Mouse (Mus musculus) MEL (cell line): ENCODE data around the gene Foxn3. TPM values are rescaled to one million over a fixed set of nuclear protein-coding genes. Genes with fewer than 3 reads are reported as not detected.

Experiments
- DNase-seq: peaks from one replicate; pipeline ENCODE4 v3.0.0; 2011; ENCODE audit warnings: low read depth, low spot score
- H3K27ac ChIP-seq: 2 replicates; pipeline ENCODE4 v1.5.1; 2012; ENCODE audit warnings: low read depth, mild to moderate bottlenecking, control low read depth, low read length, moderate library complexity; ENCODE audit not compliant: control insufficient read depth
- H3K27me3 ChIP-seq, 2 experiments: fragments of 150-350 bp in 1 of 2; sonication (generic) in 1 of 2; 2 replicates each; pipeline ENCODE4 v1.6.1; 2012; ENCODE audit warnings: low read length in 2 of 2, mild to moderate bottlenecking in 2 of 2, improper control_type of control experiment in 1 of 2, moderate library complexity in 1 of 2; ENCODE audit not compliant: insufficient read depth in 2 of 2, control insufficient read depth in 1 of 2
- H3K36me3 ChIP-seq, 2 experiments: 2 replicates each; pipeline ENCODE4 v1.6.1; 2012 to 2014; ENCODE audit warnings: low read length in 2 of 2, improper control_type of control experiment in 1 of 2, inconsistent platforms in 1 of 2, mild to moderate bottlenecking in 1 of 2; ENCODE audit not compliant: insufficient read depth in 2 of 2, control insufficient read depth in 1 of 2
- H3K4me1 ChIP-seq, 2 experiments: fragments of 150-350 bp in 1 of 2; sonication (generic) in 1 of 2; 2 replicates each; pipeline ENCODE4 v1.6.1; 2012; ENCODE audit warnings: low read length in 2 of 2, improper control_type of control experiment in 1 of 2, mild to moderate bottlenecking in 1 of 2; ENCODE audit not compliant: insufficient read depth in 2 of 2, control insufficient read depth in 1 of 2
- H3K4me3 ChIP-seq, 2 experiments: fragments of 150-350 bp in 1 of 2; sonication (generic) in 1 of 2; 2 replicates each; pipeline ENCODE4 v1.5.1; 2012; ENCODE audit warnings: low read depth in 2 of 2, low read length in 2 of 2, mild to moderate bottlenecking in 2 of 2, moderate library complexity in 2 of 2, control low read depth in 1 of 2, improper control_type of control experiment in 1 of 2; ENCODE audit not compliant: control insufficient read depth in 1 of 2, insufficient read depth in 1 of 2
- H3K79me2 ChIP-seq: 2 replicates; pipeline ENCODE4 v1.6.1; 2012; ENCODE audit warnings: mild to moderate bottlenecking, low read length, moderate library complexity; ENCODE audit not compliant: control insufficient read depth, poor library complexity, insufficient read depth
- H3K9ac ChIP-seq: 2 replicates; pipeline ENCODE4 v1.6.1; 2012; ENCODE audit warnings: low read depth, mild to moderate bottlenecking, control low read depth, low read length, moderate library complexity; ENCODE audit not compliant: control insufficient read depth, poor library complexity, severe bottlenecking
- H3K9me3 ChIP-seq: fragments of 150-350 bp; sonication (generic); replicated peaks from 2 replicates; pipeline ENCODE4 v1.6.1; 2012; ENCODE audit warnings: mild to moderate bottlenecking, low read length, improper control_type of control experiment, moderate library complexity; ENCODE audit not compliant: insufficient read depth
- CTCF ChIP-seq, 3 experiments: IDR thresholded peaks in 2 of 3; conservative IDR thresholded peaks in 1 of 3; 2 replicates each; pipeline ENCODE4 v1.5.1; 2011 to 2012; ENCODE audit warnings: low read length in 3 of 3, low read depth in 2 of 3, mild to moderate bottlenecking in 2 of 3, improper control_type of control experiment in 1 of 3, inconsistent platforms in 1 of 3, mixed read lengths in 1 of 3, moderate library complexity in 1 of 3; ENCODE audit not compliant: control insufficient read depth in 1 of 3, insufficient read depth in 1 of 3, poor library complexity in 1 of 3, severe bottlenecking in 1 of 3
- E2F4 ChIP-seq: IDR thresholded peaks from 2 replicates; pipeline ENCODE4 v1.6.1; 2011; ENCODE audit warnings: low read depth, low read length, improper control_type of control experiment, borderline replicate concordance
- ELF1 ChIP-seq: IDR thresholded peaks from 2 replicates; pipeline ENCODE4 v1.6.1; 2014; ENCODE audit warnings: low read depth, mild to moderate bottlenecking, inconsistent platforms, low read length, improper control_type of control experiment, moderate library complexity
- ETS1 ChIP-seq: IDR thresholded peaks from 2 replicates; pipeline ENCODE4 v1.6.1; 2012; ENCODE audit warnings: low read depth, mild to moderate bottlenecking, inconsistent platforms, low read length, improper control_type of control experiment, moderate library complexity
- GATA1 ChIP-seq: IDR thresholded peaks from 2 replicates; pipeline ENCODE4 v1.6.1; 2011; ENCODE audit warnings: low read depth, low read length, improper control_type of control experiment
- HCFC1 ChIP-seq: IDR thresholded peaks from 2 replicates; pipeline ENCODE4 v1.6.1; 2012; ENCODE audit warnings: low read depth, mild to moderate bottlenecking, inconsistent platforms, low read length, improper control_type of control experiment, moderate library complexity
- JUND ChIP-seq: IDR thresholded peaks from 2 replicates; pipeline ENCODE4 v1.6.1; 2011; ENCODE audit warnings: low read depth, mild to moderate bottlenecking, improper control_type of control experiment, low read length
- MAX ChIP-seq: IDR thresholded peaks from 2 replicates; pipeline ENCODE4 v1.6.1; 2011; ENCODE audit warnings: low read length, improper control_type of control experiment
- MEF2A ChIP-seq: IDR thresholded peaks from 2 replicates; pipeline ENCODE4 v1.6.1; 2014; ENCODE audit warnings: low read depth, mild to moderate bottlenecking, inconsistent platforms, low read length, improper control_type of control experiment; ENCODE audit not compliant: poor library complexity, insufficient replicate concordance, severe bottlenecking; ENCODE audit errors: extremely low read depth
- NRF1 ChIP-seq: IDR thresholded peaks from 2 replicates; pipeline ENCODE4 v1.6.1; 2014; ENCODE audit warnings: low read depth, mild to moderate bottlenecking, inconsistent platforms, low read length, improper control_type of control experiment, moderate library complexity; ENCODE audit not compliant: poor library complexity, insufficient read depth, severe bottlenecking
- POLR2AphosphoS2 ChIP-seq: IDR thresholded peaks from 2 replicates; pipeline ENCODE4 v1.6.1; 2011; ENCODE audit warnings: low read length, improper control_type of control experiment
- POLR2AphosphoS5 ChIP-seq: IDR thresholded peaks from 2 replicates; pipeline ENCODE4 v1.6.1; 2012; ENCODE audit warnings: low read depth, borderline replicate concordance, mild to moderate bottlenecking, inconsistent platforms, low read length, moderate library complexity, mixed read lengths
- RAD21 ChIP-seq: IDR thresholded peaks from 2 replicates; pipeline ENCODE4 v1.6.1; 2011; ENCODE audit warnings: mild to moderate bottlenecking, low read depth, low read length, improper control_type of control experiment
- SIN3A ChIP-seq: IDR thresholded peaks from 2 replicates; pipeline ENCODE4 v1.6.1; 2012; ENCODE audit warnings: low read length, improper control_type of control experiment, inconsistent platforms
- TAL1 ChIP-seq: IDR thresholded peaks from 2 replicates; pipeline ENCODE4 v1.6.1; 2012; ENCODE audit warnings: mild to moderate bottlenecking, inconsistent platforms, low read length, moderate library complexity, mixed read lengths
- TBP ChIP-seq: IDR thresholded peaks from 2 replicates; pipeline ENCODE4 v1.8.0; 2011; ENCODE audit warnings: low read depth, low read length, improper control_type of control experiment
- UBTF ChIP-seq: IDR thresholded peaks from 2 replicates; pipeline ENCODE4 v1.6.1; 2012; ENCODE audit warnings: low read depth, mild to moderate bottlenecking, inconsistent platforms, low read length, improper control_type of control experiment, moderate library complexity, borderline replicate concordance; ENCODE audit not compliant: insufficient read depth
- USF2 ChIP-seq, 2 experiments: IDR thresholded peaks; 2 replicates each; pipeline ENCODE4 v1.6.1; 2011 to 2012; ENCODE audit warnings: improper control_type of control experiment in 2 of 2, low read length in 2 of 2, borderline replicate concordance in 1 of 2, inconsistent platforms in 1 of 2, low read depth in 1 of 2, mild to moderate bottlenecking in 1 of 2; ENCODE audit not compliant: insufficient read depth in 1 of 2
- ZMIZ1 ChIP-seq: IDR thresholded peaks from 2 replicates; pipeline ENCODE4 v1.6.1; 2012; ENCODE audit warnings: low read depth, mild to moderate bottlenecking, inconsistent platforms, low read length, improper control_type of control experiment, moderate library complexity
- polyA plus RNA-seq, 2 experiments: library from polyadenylated mRNA; stranded (reverse) in 1 of 2; unstranded in 1 of 2; fragments of >175 nt in 1 of 2; fragments of >200 nt in 1 of 2; gene quantifications; 2 replicates each; pipeline versions ENCODE4 v1.2.1 to v1.2.4; 2012; ENCODE audit warnings: low replicate concordance in 2 of 2, low read depth in 1 of 2; ENCODE audit not compliant: insufficient read length in 2 of 2, insufficient read depth in 1 of 2, missing spikeins in 1 of 2
- total RNA-seq: library from RNA; depleted of rRNA; stranded (reverse); fragments of 300-350 nt; gene quantifications from 2 replicates; pipeline ENCODE4 v1.2.3, GENCODE M21; 2012

Gene Foxn3
- total and polyA plus RNA-seq, 3 experiments = 15.5 to 22.8 TPM; not detected in 1

- no peak for DNase-seq
- Histone ChIP-seq H3K27me3 (no peaks in the 10 kb centered on the region), H3K79me2 (peaks cover 10% of the 10 kb centered on the region; the same call in 1 of the 2 replicates), H3K4me3 (no peak overlapping the region), H3K9ac (no peak overlapping the region), H3K9me3 (no peaks in the 10 kb centered on the region), H3K4me1 (peaks cover 0 to 10% of the 10 kb centered on the region in 2 experiments; a peak in 3 of 4 replicates), H3K27ac (no peak overlapping the region), H3K36me3 (peaks cover 0 to 9% of the 10 kb centered on the region in 2 experiments; a peak in 3 of 4 replicates)
- no peak for TF ChIP-seq ZMIZ1
- no peak for TF ChIP-seq UBTF
- no peak for TF ChIP-seq ELF1
- no peak for TF ChIP-seq CTCF (IDR thresholded peaks at IDR 0.05 in 2 of 3, conservative IDR thresholded peaks at IDR 0.05 in 1 of 3; ENCODE audit: control insufficient read depth in 1 of 3, insufficient read depth in 1 of 3, low read depth in 2 of 3, low read length in 3 of 3, poor library complexity in 1 of 3, severe bottlenecking in 1 of 3)
- TF ChIP-seq GATA1 = no peak
- TF ChIP-seq HCFC1 = no peak
- TF ChIP-seq SIN3A = no peak
- no peak for TF ChIP-seq TBP
- TF ChIP-seq NRF1 = no peak
- no peak for TF ChIP-seq USF2 (IDR thresholded peaks at IDR 0.05; ENCODE audit: borderline replicate concordance in 1 of 2, insufficient read depth in 1 of 2, low read depth in 1 of 2, low read length in 2 of 2)
- TF ChIP-seq POLR2AphosphoS2 = no peak
- no peak for TF ChIP-seq JUND
- TF ChIP-seq ETS1 = no peak
- no peak for TF ChIP-seq E2F4
- no peak for TF ChIP-seq MEF2A
- TF ChIP-seq MAX = no peak
- TF ChIP-seq RAD21 = no peak
- TF ChIP-seq POLR2AphosphoS5 = no peak
- no peak for TF ChIP-seq TAL1
Observed at GRCm38 (mm10) chr12:99389244-99389643, 174.1 kb downstream of the Foxn3 start.
